Mouse (Mus musculus) thymus, postnatal 0 days (tissue): Measurements from ENCODE around the gene E130208F15Rik. TPM values are rescaled to one million over a fixed set of nuclear protein-coding genes. Genes with fewer than 3 reads are reported as not detected.
A peak's percentile ranks its signal among the peaks of the same experiment; 100 is the strongest.

Experiments used
- DNase-seq: peaks from one replicate; pipeline ENCODE4 v3.0.0-alpha.2; 2015; ENCODE audit warnings: low spot score
- polyA plus RNA-seq: library from polyadenylated mRNA; unstranded; fragments of >200 nt; fragmentation: Nextera tagmentation; extraction: Ambion mirVana; gene quantifications from 2 replicates; pipeline ENCODE4 v1.2.1, GENCODE M21; 2015

E130208F15Rik gene
- polyA plus RNA-seq, result 0.68 and 2.0 TPM in 2 replicates

DNA sequence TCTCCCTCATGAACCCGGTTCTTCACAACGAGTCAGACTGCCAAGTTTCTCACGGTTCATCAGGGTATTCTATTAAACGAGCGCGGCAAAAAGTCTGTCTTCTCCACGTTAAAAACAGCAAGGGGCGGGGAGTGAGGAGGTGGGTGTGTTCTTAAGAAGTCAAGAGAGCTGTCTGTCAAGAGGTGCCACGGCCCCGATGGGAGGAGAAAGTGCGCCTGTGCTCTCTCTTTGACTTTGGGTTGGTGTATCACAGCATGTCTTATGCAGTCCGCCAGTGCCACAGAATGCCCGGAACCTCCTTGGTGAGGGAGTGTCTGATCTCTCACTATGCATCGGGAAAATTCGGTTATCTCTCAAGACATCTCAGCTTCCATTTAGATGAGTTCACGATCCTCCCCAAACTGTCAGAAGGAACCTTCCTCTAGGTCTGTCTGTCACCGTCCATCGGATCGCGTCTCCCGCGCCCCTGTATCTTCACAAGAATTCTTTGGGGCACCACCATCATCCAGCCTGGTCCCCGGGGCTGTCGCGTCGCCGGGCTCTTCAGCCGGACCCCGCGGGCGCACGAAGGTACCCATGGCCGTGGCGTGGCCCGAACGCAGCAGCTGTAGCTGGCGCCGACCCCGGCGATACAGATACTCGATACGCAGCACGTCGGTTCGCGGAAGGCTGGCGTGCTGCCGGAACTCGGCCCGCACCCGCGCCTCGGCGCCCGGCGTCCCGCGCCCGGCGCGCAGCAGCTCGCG, at the start of gene E130208F15Rik:
TSS of gene E130208F15Rik (plus strand) at position 202 of the 746 bp plus-strand sequence.
- DNase-seq, result peak; percentile 84

- no peak for DNase-seq
Measured at GRCm38 (mm10) chr7:30274383-30274782, 47.2 kb upstream of the E130208F15Rik start.

DNA sequence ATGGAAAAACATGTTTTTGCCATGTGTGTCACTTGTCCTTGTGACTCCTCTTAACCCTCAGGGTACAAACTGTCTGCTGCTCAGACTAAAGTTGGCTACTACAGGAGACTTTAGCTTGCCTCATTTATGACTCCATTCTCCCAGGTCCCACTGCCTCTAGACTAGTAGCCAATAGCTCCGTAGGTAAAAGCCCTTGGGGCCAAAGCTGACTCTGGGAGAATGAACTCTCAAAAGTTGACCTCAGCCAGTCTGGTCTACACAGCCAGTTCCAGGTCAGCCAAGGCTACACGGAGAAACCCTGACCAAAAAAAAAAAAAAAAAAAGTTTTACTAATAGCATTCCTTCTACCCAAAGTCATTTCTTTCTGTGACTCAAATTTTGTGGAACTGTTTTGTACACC, 42.6 kb upstream of the E130208F15Rik start:
- DNase-seq, result no peak

GRCm38 (mm10) chr7:30279536-30279935, 42.0 kb upstream of the E130208F15Rik start:
- DNase-seq, result peak; percentile 3

DNA sequence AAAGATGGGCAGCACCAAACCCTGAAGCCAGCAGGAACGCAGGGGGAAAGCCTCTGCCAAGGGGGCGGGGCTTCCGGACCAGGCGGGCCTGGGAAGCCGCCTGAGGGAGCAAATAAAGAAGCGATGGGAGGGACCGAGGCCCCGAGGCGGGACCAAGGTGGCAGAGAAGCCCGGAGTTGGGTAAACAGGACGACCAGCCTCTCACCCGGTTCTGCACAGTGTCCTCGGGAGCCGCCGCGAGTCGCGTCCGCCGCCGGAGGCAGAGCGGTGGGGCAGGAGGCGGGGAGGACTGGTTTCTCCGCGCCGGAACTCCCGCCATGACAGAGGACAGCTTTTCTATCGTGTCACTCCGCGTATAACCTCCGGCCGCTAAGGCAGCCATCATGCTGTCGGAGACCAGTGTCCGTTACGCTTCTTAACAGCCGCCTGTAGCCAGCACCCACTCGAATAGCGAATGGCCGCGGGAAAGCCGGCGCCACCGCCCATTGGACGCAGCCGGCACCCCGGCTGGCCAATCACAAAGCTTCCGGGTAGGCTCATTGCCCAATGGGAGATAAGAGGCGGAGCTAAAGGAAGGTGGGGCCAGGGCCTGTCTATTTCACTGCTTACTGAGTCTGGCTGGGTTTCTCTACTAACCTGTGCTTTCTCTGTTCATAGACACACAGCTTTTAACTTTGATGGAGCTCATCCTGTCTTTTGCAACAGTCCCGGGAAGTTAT, 41.4 kb upstream of the E130208F15Rik start, which contains the start of the genes Thap8 and Wdr62:
TSS of gene Thap8 (plus strand) at position 144 of the 719 bp plus-strand sequence.
TSS of gene Wdr62 (minus strand) at position 469 of the 719 bp plus-strand sequence.
- DNase-seq, result peak; percentile 93

DNA sequence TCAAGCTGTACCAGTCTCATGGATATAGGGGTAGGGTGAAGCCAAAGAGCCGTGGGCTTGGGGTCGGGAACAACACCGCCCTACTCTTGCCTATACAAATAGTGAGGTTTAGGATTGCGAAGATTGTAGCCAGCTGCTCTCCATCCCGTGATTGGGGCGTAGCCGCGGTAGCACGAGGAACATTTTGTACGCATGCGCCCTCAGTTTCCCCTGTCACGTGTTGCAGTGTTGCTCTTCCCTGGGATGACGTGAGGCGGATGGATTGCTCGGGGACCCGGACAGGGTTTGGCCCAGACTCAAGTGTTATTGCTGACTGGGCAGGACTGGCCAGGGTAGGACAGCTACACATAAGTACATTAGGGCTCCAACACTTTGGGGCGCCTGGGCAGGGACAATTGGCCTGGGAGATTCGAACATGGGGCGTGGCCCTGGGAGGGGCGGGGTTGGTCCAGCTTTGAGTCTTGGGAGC, 40.8 kb upstream of the E130208F15Rik start:
- DNase-seq, result peak; percentile 82

- no peak for DNase-seq
Measured at GRCm38 (mm10) chr7:30281522-30281921, 40.0 kb upstream of the E130208F15Rik start.

- no peak for DNase-seq
Measured at GRCm38 (mm10) chr7:30282740-30283139, 38.8 kb upstream of the E130208F15Rik start.

DNA sequence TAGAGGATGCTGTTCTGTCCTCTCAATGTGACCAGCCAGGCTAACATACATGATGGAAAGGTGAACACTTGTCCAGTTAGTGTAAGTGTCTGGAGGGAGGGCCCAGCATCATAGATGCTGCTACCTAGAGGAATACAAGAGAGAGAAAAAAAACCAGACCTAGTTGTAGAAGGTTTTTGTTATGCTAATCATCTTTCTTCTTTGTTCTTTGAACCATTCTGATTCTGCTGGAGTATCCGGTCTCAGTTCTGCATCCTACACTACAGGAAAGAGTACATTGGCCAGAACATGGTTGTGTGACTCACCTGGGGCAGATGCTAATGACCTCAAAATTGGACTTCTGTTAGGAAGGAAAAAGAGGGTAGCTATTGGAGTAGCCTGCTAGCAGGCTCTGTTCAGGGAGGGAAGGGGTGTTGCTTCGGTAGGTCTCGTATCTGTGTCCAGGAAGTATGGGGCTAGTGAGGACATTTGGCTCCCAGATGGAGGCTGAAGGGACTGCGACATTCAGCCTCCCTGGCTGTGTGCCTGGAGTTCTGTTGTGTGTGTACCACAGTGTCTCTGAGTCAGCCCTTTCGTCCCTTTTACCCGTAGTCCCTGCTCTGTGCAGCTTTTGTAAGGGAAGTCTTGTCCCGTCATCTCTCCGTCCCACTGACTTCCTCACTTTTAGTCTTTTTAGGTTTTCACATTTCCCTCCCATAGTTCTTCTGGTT, 34.7 kb upstream of the E130208F15Rik start:
- no peak for DNase-seq

GRCm38 (mm10) chr7:30288046-30288445, 33.5 kb upstream of the E130208F15Rik start:
- DNase-seq, result no peak

GRCm38 (mm10) chr7:30289071-30289713, 32.3 kb upstream of the E130208F15Rik start:
- no peak for DNase-seq

DNA sequence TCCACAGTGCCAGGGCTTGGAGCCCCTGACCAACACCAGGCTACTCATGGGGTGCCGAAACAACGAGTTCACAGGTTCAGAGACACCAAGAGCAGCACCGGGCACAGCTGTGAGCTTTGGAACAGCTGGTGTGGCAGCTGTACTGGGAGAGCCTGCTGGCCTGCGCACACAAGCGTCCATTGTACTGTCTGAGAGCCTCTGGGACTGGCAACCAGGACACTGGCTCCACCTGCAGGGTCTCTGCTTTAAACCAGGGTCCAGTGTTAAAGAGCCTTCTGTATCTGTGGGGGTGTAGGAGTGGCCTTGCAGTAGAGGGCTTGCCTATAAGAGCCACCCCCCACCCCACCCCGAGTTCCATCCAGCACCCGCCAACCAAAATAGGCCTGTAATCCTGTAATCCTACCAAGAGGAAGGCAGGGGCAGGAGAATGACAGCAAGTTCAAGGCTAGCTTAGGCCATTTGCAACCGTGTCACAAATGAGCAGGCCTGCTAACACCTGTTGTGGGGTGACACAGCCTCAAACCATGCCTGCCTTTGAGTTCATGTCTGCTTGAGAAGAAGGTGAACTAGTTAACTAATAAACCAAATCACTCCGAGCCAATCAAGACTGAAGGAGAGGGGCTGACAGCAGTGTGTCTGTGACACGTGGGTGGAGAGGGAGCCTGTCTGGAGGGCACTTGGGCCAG, 31.7 kb upstream of the E130208F15Rik start:
- DNase-seq, result no peak

GRCm38 (mm10) chr7:30291215-30292131, 30.1 kb upstream of the E130208F15Rik start, which contains the start of gene Clip3:
TSS of gene Clip3 (plus strand) at chr7:30291728.
- peak; percentile 17 for DNase-seq

- DNase-seq, result no peak
Measured at GRCm38 (mm10) chr7:30293795-30294194, 27.7 kb upstream of the E130208F15Rik start.

DNA sequence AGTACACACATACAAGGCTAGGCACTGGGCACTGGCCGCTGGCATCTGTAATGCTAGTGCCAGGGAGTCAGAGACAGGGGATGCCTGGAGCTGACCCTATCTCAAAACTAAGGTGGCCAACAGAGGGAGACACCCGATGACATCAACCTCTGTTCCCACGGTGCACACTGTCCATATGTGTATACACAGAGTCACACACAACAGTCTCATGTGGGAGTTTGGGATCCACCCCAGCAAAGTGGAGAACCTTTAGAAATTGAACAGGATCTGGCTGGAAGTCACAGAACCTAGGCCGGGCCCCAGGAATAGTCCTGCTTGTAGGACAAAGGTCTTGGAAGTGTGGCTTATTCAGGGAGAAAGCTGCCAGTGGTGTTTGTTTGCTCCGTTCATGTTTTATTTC, 27.2 kb upstream of the E130208F15Rik start:
- no peak for DNase-seq

- DNase-seq, result no peak
Measured at GRCm38 (mm10) chr7:30295103-30295502, 26.4 kb upstream of the E130208F15Rik start.

DNA sequence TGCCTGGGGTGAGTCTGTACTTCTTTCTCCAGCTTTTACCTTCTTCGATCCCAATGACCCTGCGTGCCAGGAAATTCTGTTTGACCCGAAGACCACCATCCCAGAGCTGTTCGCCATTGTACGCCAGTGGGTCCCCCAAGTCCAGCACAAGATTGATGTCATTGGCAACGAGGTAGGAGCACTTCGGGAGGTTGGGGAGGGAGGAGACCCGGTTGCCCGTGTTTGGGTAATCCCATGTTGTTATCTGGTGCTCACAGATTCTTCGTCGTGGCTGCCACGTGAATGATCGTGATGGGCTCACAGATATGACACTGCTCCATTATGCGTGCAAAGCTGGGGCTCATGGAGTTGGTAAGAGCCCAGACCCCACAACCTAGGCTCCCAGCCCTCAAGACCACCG, 24.7 kb upstream of the E130208F15Rik start:
- DNase-seq, result no peak

DNA sequence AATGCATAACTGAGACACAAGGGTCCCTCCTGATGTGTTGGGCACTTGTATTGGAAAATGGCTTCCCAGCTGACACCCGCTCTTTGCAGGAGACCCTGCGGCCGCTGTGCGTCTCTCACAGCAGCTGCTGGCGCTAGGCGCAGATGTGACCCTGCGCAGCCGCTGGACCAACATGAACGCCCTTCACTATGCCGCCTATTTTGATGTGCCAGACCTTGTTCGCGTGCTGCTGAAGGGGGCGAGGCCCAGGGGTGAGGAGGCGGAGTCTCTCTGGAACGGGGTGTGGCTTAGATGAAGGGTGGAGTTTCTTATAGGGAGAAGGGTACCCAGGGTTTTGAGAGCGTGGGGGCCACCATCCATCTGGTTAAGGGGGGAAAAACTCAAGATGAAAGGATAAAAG, 24.3 kb upstream of the E130208F15Rik start:
- DNase-seq, result no peak

DNA sequence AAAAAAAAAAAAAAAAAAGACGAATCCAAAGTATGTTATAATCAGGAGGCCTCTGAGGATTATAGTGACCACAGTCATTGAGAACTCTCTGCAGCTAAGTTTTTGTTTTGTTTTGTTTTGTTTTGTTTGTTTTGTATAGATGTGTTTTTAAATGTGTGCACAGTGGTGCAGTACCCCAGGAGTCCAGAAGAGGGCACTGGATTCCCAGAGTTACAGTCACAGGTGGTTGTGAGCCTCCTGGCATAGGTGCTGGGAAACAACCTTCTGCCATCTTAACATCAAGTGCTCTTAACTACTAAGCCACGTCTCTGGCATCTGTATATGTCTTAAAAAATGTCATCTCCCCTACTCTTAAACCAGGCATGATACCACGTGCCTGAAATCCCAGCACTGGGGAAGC, 20.6 kb upstream of the E130208F15Rik start:
- peak; percentile 53 for DNase-seq
